Mouse (Mus musculus) left cerebral cortex, adult 11 months (tissue): ENCODE measurements at regions not wholly inside any gene's neighbourhood (a gene's known extent, or its start where the extent isn't known, plus 50 kb on each side); places are given as distances from the start of the nearest gene placed in this dataset.

Experiments
- DNase-seq: peaks from one replicate; pipeline ENCODE4 v3.0.0; 2022; ENCODE audit warnings: low spot score

DNA sequence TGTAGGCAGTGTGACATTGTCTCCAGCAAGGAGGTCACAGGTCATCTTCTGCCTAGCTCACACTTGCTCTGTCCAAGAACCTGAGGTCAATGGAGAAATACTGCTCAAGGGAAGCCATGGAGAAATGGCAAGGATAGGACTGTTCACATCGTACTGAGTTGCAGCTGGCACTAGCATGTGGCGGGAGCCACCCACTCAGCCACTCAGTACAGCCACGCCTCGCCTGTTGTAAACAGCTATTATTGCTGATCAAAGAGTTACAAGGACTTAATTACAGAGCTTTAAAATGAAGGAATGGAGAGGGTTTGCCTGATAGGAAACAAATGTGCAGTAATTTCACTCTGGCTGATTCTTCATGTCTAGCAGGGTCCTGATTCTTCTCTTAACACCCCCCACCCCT, 64.8 kb downstream of the Dll1 start:
- DNase-seq = no peak

GRCm38 (mm10) chr17:15310465-15310864, 66.2 kb downstream of the Dll1 start:
- DNase-seq = no peak

DNA sequence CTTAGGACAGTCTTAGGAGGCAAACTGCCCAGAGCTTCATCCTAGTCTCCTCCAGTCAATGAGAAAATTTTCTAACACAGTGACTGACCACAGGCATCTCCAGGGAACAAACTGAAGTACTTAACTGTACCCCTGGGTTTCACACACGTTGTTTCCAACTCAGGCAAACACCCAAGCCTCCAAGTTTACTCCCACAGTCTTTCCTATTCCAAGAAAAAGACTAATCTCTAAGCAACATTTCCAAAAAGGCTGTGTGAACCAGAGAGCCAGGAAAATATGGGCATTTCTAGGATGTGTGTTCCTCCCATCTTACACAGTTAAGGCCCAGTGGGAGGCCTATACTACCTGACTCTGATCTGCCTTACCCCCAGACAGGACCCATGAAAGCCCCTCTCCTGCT, 74.6 kb downstream of the Dll1 start:
- no peak for DNase-seq

DNA sequence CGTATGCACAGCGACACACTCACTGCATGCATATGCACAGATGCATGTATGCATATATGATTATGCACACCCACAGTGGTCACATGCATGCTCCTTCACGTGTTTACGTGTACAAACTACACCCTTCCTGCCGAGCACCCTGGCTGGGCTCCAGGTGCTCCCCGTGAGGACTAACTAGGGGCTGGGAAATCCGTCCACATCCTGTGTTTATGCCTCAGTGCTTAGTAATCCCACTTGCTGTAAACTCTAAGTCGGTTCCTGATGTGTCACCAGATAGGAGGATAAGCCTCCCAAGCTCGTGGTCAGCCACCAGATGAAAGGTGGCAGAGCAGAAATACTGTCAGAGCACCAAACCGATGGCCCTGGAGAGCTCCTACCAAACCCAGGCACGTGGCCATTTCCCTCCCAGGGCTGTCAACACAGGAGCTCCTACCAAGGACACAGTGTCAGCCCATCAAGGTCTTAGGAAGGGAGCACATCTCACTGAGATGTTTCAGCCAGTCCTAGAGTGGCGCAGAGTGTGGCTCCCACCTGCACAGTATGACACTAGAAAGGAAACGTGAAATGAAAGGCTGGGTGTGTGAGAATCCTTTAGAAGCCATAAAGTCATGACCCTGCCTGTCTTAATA, 76.8 kb downstream of the Dll1 start:
- DNase-seq = no peak

DNA sequence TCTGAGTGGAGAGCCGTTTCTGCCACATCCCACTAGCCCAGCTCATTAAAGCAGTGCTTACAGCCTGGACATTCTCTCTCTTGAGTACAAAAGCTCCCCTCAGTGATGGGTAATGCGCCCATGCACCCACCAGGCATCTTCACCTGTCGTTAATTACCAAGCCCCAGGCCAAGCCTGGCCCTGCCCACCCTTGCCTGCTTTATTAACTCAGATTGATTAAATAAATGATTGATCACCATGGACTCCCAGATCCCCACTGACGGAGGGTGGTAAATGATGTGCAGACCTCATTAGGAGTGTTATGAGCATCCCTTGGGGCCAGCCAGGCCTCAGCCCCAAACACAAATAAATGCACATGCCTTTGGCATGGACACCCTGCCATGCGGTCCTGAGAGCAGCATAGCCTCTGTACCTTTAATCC, 82.5 kb downstream of the Dll1 start:
- no peak for DNase-seq

GRCm38 (mm10) chr17:15292490-15293070, 84.1 kb downstream of the Dll1 start:
- DNase-seq = no peak

GRCm38 (mm10) chr17:15291626-15292025, 85.0 kb downstream of the Dll1 start:
- DNase-seq = no peak

- no peak for DNase-seq
Measured at GRCm38 (mm10) chr17:15290326-15290725, 86.3 kb downstream of the Dll1 start.

DNA sequence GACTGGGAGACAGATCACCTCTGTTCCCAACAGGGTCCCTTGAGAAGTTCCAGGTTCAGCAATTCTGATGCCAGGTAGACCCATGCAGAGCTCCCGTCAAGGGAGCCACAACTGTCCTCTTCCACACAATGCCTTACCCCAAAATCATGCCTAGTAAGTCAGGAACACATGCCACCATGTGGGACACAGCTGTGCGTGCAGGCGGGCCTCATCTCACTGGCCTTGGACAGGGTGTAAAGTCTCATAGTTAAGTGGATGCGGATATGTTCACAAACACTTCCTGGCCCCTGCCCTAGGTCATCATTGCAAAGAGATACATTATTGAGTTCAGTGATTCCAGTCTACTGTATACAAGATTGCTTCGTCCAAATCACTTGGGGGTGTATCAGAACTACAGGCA, 87.6 kb downstream of the Dll1 start:
- no peak for DNase-seq

GRCm38 (mm10) chr17:15288640-15289039, 88.0 kb downstream of the Dll1 start:
- no peak for DNase-seq

DNA sequence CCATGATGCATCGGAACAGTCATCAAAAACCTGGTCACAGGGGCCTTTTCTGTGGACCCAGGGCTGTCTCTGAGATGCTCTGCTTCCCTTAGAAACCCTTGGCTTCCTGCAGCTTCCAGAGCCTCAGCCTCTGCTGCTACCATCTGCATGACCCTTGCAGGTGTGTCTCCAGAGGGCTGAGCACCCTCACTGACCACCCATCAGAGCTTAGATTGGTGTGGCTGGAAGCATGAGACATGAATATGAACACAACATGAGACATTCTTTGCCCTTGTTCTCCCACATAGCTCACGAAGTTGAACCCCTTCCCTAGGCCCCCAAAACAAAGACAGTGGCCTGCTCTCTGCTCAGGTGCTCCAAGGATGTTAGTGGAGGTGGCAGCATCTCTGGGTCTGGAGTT, 90.1 kb downstream of the Dll1 start:
- no peak for DNase-seq

DNA sequence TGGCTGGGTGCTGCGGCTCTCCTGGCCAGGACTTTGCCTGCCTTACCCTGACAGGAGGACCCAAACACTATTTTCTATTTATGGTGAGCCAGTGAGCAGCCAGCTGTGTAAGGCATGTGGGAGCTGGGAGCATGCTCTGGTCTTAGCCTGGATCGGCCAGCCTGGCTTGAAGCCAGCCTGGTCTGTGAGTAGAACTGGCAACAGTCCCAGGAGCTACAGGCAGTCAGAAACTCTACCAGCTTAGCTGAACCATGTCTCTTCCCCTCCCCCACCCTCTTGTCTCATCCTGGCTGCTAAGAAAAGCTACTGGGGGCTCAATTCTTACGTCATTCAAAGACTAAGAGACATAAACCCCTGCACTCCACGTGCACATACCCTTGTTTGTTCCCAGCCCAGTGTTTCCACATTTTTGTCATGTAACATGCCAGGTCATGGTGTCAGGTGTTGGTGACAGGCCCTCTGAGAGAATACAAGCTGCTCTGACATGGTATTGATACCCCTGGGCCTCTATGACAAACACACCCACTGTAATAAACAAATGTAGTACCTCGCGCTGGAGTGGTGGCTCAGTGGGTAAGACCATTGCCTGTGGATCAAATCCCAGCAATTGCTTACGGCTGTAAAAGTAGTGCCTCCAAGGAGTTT, 91.2 kb downstream of the Dll1 start:
- peak; percentile 32 for DNase-seq

DNA sequence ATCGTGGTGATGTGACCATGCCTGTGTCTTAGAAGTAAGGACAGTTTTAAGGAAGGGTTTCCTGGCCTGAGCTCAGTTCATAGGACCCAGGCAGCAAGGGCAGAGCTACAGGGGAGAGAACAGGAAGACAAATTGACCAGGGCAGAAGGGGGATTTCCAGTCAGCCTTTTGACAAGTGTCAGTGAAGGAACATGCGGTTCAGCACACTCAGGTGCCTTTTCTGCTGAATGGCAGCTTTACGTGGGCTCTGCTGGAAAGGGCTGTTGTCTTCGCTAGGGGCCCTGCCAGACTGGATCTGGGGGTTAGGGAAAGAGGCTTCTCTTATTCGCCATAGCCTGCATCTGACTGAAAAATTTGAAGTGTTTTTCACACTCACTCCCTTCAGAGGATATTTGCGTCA, 106.8 kb downstream of the Dll1 start:
- DNase-seq = no peak

DNA sequence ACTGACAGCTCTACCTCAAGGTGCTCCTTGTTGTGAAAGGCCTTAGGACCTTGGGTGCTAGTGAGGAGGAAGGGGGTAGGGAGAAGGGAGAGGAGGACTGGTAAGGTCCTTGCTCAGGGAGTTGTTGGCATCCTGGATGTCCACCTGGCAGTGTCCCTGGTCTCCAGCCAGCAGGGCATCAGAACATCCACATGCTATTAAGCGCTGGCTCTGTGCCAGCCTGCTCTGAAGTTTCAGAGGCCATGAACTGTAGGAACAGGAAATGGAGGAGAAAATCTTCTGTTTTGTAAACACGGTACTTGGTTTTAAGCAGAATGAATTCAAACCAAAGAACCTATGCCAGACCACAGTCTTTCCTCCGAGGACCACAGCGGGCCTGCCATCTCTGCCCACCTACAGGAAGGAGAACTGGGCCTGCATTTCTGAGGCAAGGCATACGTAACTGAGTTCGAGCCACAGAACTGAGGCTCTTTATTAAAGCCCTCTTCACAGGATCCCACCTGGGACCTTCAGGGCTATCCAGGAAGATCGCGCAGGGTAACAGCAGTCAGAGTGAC, 107.5 kb downstream of the Dll1 start:
- no peak for DNase-seq

- no peak for DNase-seq
Measured at GRCm38 (mm10) chr17:15267721-15268120, 109.0 kb downstream of the Dll1 start.

GRCm38 (mm10) chr17:15259427-15260101, 117.1 kb downstream of the Dll1 start:
- peak; percentile 6 for DNase-seq

GRCm38 (mm10) chr17:15255874-15256273, 120.8 kb downstream of the Dll1 start:
- no peak for DNase-seq

GRCm38 (mm10) chr17:15253785-15254184, 122.9 kb downstream of the Dll1 start:
- no peak for DNase-seq

DNA sequence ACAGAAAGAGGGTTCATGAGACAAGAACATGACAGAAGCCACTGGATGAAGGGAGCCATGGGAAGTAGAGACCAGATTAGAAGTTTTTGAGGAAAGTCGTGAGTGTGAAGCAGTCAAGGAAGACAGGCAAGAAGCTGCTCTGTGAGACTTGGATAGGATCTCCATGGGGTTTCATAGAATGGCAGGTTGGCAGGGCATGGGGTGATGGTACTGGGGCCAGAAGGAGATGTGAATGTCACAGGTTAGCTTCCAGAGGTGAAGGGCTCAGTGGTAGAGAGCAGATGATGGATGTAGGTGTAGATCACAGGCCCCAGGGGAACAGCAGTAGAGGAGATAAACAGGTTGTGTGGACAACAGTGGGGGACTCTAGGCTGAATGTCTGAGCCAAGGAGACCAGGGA, 123.4 kb downstream of the Dll1 start:
- no peak for DNase-seq

GRCm38 (mm10) chr17:15252187-15252586, 124.5 kb downstream of the Dll1 start:
- DNase-seq = no peak

DNA sequence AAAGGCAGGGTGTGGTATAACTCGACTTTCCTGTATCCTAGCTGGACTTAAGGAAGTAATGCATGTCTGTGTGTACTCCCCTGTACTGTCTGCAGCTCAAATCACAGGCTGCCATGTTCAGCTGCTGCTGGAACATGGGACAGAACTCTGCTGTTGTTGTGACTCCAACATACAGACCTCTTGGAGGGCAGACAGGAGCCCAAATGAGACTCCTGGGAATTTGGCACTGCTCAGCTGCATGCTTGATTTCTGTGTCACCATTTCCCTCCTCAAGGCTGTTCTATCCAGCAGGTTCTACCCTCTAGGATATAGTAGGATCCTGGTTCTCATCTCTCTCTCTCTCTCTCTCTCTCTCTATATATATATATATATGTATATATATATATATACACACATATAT, 125.0 kb downstream of the Dll1 start:
- DNase-seq = no peak

GRCm38 (mm10) chr17:15248417-15248791, 128.3 kb downstream of the Dll1 start:
- no peak for DNase-seq
